Mouse (Mus musculus) CH12.LX (cell line): Measurements from ENCODE around the gene Podxl2. TPM values are rescaled to one million over a fixed set of nuclear protein-coding genes. Genes with fewer than 3 reads are reported as not detected.

Source experiments
- DNase-seq: peaks from one replicate; pipeline ENCODE4 v3.0.0-alpha.2; 2013; ENCODE audit errors: extremely low read depth
- H3K27ac ChIP-seq: 2 replicates; pipeline ENCODE4 v1.5.1; 2012; ENCODE audit warnings: low read depth, mild to moderate bottlenecking, control low read depth, moderate library complexity; ENCODE audit not compliant: insufficient read depth
- H3K27me3 ChIP-seq: replicated peaks from 2 replicates; pipeline ENCODE3; 2012; ENCODE audit warnings: inconsistent platforms
- H3K36me3 ChIP-seq, 2 experiments: replicated peaks in 1 of 2; 2 replicates each; pipeline versions ENCODE3 to v1.6.1; 2012; ENCODE audit warnings: inconsistent platforms in 1 of 2, low read length in 1 of 2, mild to moderate bottlenecking in 1 of 2, mixed read lengths in 1 of 2, moderate library complexity in 1 of 2; ENCODE audit not compliant: control insufficient read depth in 1 of 2, insufficient read depth in 1 of 2
- H3K4me1 ChIP-seq, 2 experiments: 2 replicates each; pipeline ENCODE4 v1.6.1; 2012; ENCODE audit warnings: inconsistent platforms in 1 of 2, moderate library complexity in 1 of 2; ENCODE audit not compliant: insufficient read depth in 2 of 2, control insufficient read depth in 1 of 2
- H3K4me2 ChIP-seq: 2 replicates; pipeline ENCODE4 v1.6.1; 2012; ENCODE audit warnings: low read depth, mild to moderate bottlenecking, control low read depth; ENCODE audit not compliant: poor library complexity, insufficient read depth, severe bottlenecking
- H3K4me3 ChIP-seq, 3 experiments: fragments of 150-350 bp in 1 of 3; sonication (generic) in 1 of 3; replicated peaks in 1 of 3; 2 replicates each; pipeline versions ENCODE3 to v1.5.1; 2011 to 2012; ENCODE audit warnings: low read depth in 2 of 3, low read length in 2 of 3, mild to moderate bottlenecking in 2 of 3, moderate library complexity in 2 of 3, control low read depth in 1 of 3, improper control_type of control experiment in 1 of 3, inconsistent platforms in 1 of 3, mixed read lengths in 1 of 3; ENCODE audit not compliant: poor library complexity in 1 of 3
- H3K79me2 ChIP-seq: replicated peaks from 2 replicates; pipeline ENCODE4 v1.6.1; 2012; ENCODE audit warnings: mild to moderate bottlenecking, moderate library complexity; ENCODE audit not compliant: control insufficient read depth, poor library complexity, insufficient read depth, severe bottlenecking; ENCODE audit errors: extremely low read depth
- H3K9ac ChIP-seq: 2 replicates; pipeline ENCODE4 v1.6.1; 2012; ENCODE audit warnings: low read depth, mild to moderate bottlenecking, control low read depth, moderate library complexity; ENCODE audit not compliant: insufficient read depth
- H3K9me3 ChIP-seq: replicated peaks from 2 replicates; pipeline ENCODE3; 2012; ENCODE audit warnings: low read length, inconsistent platforms, mixed read lengths
- BHLHE40 ChIP-seq: IDR thresholded peaks from 2 replicates; pipeline ENCODE4 v1.6.1; 2011; ENCODE audit warnings: mild to moderate bottlenecking, low read depth, low read length, improper control_type of control experiment
- CTCF ChIP-seq, 2 experiments: IDR thresholded peaks in 1 of 2; conservative IDR thresholded peaks in 1 of 2; 2 replicates each; pipeline ENCODE4 v1.5.1; 2011 to 2012; ENCODE audit warnings: low read depth in 2 of 2, low read length in 2 of 2, improper control_type of control experiment in 1 of 2, inconsistent platforms in 1 of 2, mild to moderate bottlenecking in 1 of 2, moderate library complexity in 1 of 2
- ELF1 ChIP-seq: IDR thresholded peaks from 2 replicates; pipeline ENCODE4 v1.6.1; 2014; ENCODE audit warnings: low read depth, mild to moderate bottlenecking, inconsistent platforms, low read length, improper control_type of control experiment
- HCFC1 ChIP-seq: IDR thresholded peaks from 2 replicates; pipeline ENCODE4 v1.6.1; 2012; ENCODE audit warnings: low read depth, mild to moderate bottlenecking, inconsistent platforms, low read length, improper control_type of control experiment
- IRF4 ChIP-seq: IDR thresholded peaks from 2 replicates; pipeline ENCODE4 v1.6.1; 2014; ENCODE audit warnings: low read depth, mild to moderate bottlenecking, inconsistent platforms, low read length, improper control_type of control experiment
- JUN ChIP-seq: IDR thresholded peaks from 2 replicates; pipeline ENCODE4 v1.6.1; 2011; ENCODE audit warnings: low read depth, mild to moderate bottlenecking, low read length, improper control_type of control experiment, moderate library complexity; ENCODE audit not compliant: insufficient read depth
- JUND ChIP-seq: conservative IDR thresholded peaks from 2 replicates; pipeline ENCODE4 v1.6.1; 2011; ENCODE audit warnings: low read depth, low read length, improper control_type of control experiment
- MAX ChIP-seq: IDR thresholded peaks from 2 replicates; pipeline ENCODE4 v1.6.1; 2011; ENCODE audit warnings: low read length, improper control_type of control experiment
- MEF2A ChIP-seq: IDR thresholded peaks from 2 replicates; pipeline ENCODE4 v1.6.1; 2014; ENCODE audit warnings: low read depth, mild to moderate bottlenecking, inconsistent platforms, low read length, improper control_type of control experiment, borderline replicate concordance
- MXI1 ChIP-seq: IDR thresholded peaks from 2 replicates; pipeline ENCODE4 v1.6.1; 2011; ENCODE audit warnings: mild to moderate bottlenecking, low read depth, low read length, improper control_type of control experiment
- MYC ChIP-seq: IDR thresholded peaks from 2 replicates; pipeline ENCODE4 v1.6.1; 2011; ENCODE audit warnings: low read depth, mild to moderate bottlenecking, improper control_type of control experiment, low read length
- NELFE ChIP-seq: IDR thresholded peaks from 2 replicates; pipeline ENCODE4 v1.6.1; 2011; ENCODE audit warnings: low read depth, low read length, improper control_type of control experiment
- NRF1 ChIP-seq: IDR thresholded peaks from 2 replicates; pipeline ENCODE4 v1.6.1; 2014; ENCODE audit warnings: low read depth, mild to moderate bottlenecking, inconsistent platforms, low read length, improper control_type of control experiment, moderate library complexity
- PAX5 ChIP-seq: IDR thresholded peaks from 2 replicates; pipeline ENCODE4 v1.6.1; 2012; ENCODE audit warnings: low read length, inconsistent platforms, mixed read lengths
- POLR2A ChIP-seq: IDR thresholded peaks from 2 replicates; pipeline ENCODE4 v1.6.1; 2011; ENCODE audit warnings: low read depth, mild to moderate bottlenecking, improper control_type of control experiment, low read length
- POLR2AphosphoS2 ChIP-seq: IDR thresholded peaks from 2 replicates; pipeline ENCODE4 v1.6.1; 2011; ENCODE audit warnings: low read depth, low read length, improper control_type of control experiment
- RAD21 ChIP-seq: IDR thresholded peaks from 2 replicates; pipeline ENCODE4 v1.6.1; 2011; ENCODE audit warnings: low read depth, mild to moderate bottlenecking, low read length, improper control_type of control experiment, moderate library complexity
- RCOR1 ChIP-seq: conservative IDR thresholded peaks from 2 replicates; pipeline ENCODE4 v1.6.1; 2012; ENCODE audit warnings: low read depth, mild to moderate bottlenecking, inconsistent platforms, low read length, improper control_type of control experiment
- SIN3A ChIP-seq: IDR thresholded peaks from 2 replicates; pipeline ENCODE4 v1.6.1; 2012; ENCODE audit warnings: low read length, improper control_type of control experiment, inconsistent platforms
- TBP ChIP-seq: conservative IDR thresholded peaks from 2 replicates; pipeline ENCODE4 v1.6.1; 2011; ENCODE audit warnings: low read depth, low read length, improper control_type of control experiment
- TCF12 ChIP-seq: IDR thresholded peaks from 2 replicates; pipeline ENCODE4 v1.6.1; 2014; ENCODE audit warnings: low read depth, mild to moderate bottlenecking, inconsistent platforms, low read length, improper control_type of control experiment
- USF1 ChIP-seq: IDR thresholded peaks from 2 replicates; pipeline ENCODE4 v1.6.1; 2014; ENCODE audit warnings: low read depth, mild to moderate bottlenecking, inconsistent platforms, low read length, improper control_type of control experiment
- ZC3H11A ChIP-seq: IDR thresholded peaks from 2 replicates; pipeline ENCODE4 v1.6.1; 2012; ENCODE audit warnings: low read depth, mild to moderate bottlenecking, inconsistent platforms, low read length, improper control_type of control experiment
- ZKSCAN1 ChIP-seq: IDR thresholded peaks from 2 replicates; pipeline ENCODE4 v1.6.1; 2012; ENCODE audit warnings: low read depth, inconsistent platforms, low read length, improper control_type of control experiment, borderline replicate concordance
- dilution Hi-C: fragments of 300-500 bp; cut with MboI; formaldehyde crosslinking; loops from 2 replicates; pipeline ENCODE4 v1.14.3; 2020; ENCODE audit warnings: low sequenced_read_pairs; ENCODE audit not compliant: extremely low pct_unique_long_range_greater_than_20kb, extremely low pct_ligation_motif_present
- in situ Hi-C: fragments of 300-500 bp; cut with MboI; formaldehyde crosslinking; loops from 3 replicates; pipeline ENCODE4 v1.14.3; 2019; ENCODE audit warnings: low sequenced_read_pairs, low pct_ligation_motif_present, low pct_unique_long_range_greater_than_20kb, mixed read lengths
- polyA plus RNA-seq: library from polyadenylated mRNA; unstranded; fragments of >175 nt; gene quantifications from 2 replicates; pipeline ENCODE4 v1.2.1, GENCODE M21; 2012; ENCODE audit warnings: low read depth; ENCODE audit not compliant: insufficient read length
- total RNA-seq, 2 experiments: library from RNA; depleted of rRNA; stranded (reverse); fragments of 300-350 nt in 1 of 2; fragments of >200 nt in 1 of 2; gene quantifications; 2 replicates each; pipeline ENCODE4 v1.2.3; 2012 to 2014

Podxl2 gene
- total and polyA plus RNA-seq, 3 experiments, result 0.79 to 0.93 (median 0.81) TPM

GRCm38 (mm10) chr6:88800191-88800590 is 74.7 kb downstream of the Podxl2 start:
- Histone ChIP-seq H3K9ac (no peak overlapping the region), H3K4me2 (no peak overlapping the region), H3K27me3 (no peaks in the 10 kb centered on the region), H3K36me3 (peaks cover 64 to 90% of the 10 kb centered on the region in 2 experiments), H3K4me3 (no peak overlapping the region), H3K9me3 (no peaks in the 10 kb centered on the region), H3K27ac (no peak overlapping the region), H3K79me2 (peaks cover 66% of the 10 kb centered on the region), H3K4me1 (peaks cover 0 to 23% of the 10 kb centered on the region in 2 experiments; a peak in 3 of 4 replicates)
- TF ChIP-seq JUN, result no peak
- TF ChIP-seq MXI1, result no peak
- no peak for TF ChIP-seq ZC3H11A
- TF ChIP-seq PAX5, result no peak
- no peak for TF ChIP-seq MYC
- TF ChIP-seq TCF12, result no peak
- TF ChIP-seq SIN3A, result no peak
- no peak for TF ChIP-seq BHLHE40
- TF ChIP-seq RCOR1, result no peak
- TF ChIP-seq POLR2AphosphoS2, result no peak
- no peak for TF ChIP-seq MEF2A
- no peak for TF ChIP-seq POLR2A
- TF ChIP-seq JUND, result no peak
- no peak for TF ChIP-seq RAD21
- TF ChIP-seq IRF4, result no peak
- TF ChIP-seq TBP, result no peak
- no peak for TF ChIP-seq NRF1
- no peak for TF ChIP-seq CTCF (conservative IDR thresholded peaks at IDR 0.05 in 1 of 2, IDR thresholded peaks at IDR 0.05 in 1 of 2; ENCODE audit: low read depth in 2 of 2, low read length in 2 of 2)
- TF ChIP-seq ZKSCAN1, result no peak
- no peak for DNase-seq
- in situ Hi-C loops (no loop called here), dilution Hi-C loops (no loop called here)

DNA sequence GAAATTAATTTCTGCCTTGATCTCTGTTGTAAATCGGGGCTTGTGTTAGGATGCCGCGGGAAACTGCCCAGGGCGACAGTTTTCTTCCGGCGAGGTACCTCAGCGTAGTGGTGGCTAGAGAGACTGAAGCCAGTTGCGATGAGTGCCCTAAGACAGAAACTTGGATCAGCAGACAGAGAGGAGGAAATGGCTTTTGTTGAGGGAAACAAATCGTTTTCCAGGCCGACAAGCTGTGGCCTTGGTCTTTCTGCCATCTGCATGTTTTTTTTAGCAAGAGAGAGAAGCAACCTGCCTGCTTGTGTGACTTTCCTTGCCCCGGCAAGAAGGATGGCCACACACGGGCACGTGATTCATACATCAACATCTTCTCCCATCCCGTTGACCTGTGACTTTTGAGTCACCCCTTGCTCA is 80.3 kb downstream of the Podxl2 start:
- dilution Hi-C loops, result no loop called here
- H3K4me3 ChIP-seq, result no peak overlapping the region
- no peak for TF ChIP-seq NRF1
- TF ChIP-seq USF1, result no peak
- TF ChIP-seq PAX5, result no peak
- no peak for TF ChIP-seq HCFC1
- no peak for TF ChIP-seq POLR2A
- no peak for TF ChIP-seq ELF1
- TF ChIP-seq NELFE, result no peak
- no peak for TF ChIP-seq MAX
- peaks cover 33 to 85% of the 10 kb centered on the region in 2 experiments for H3K36me3 ChIP-seq
- H3K27me3 ChIP-seq, result no peaks in the 10 kb centered on the region
- H3K27ac ChIP-seq, result no peak overlapping the region
- DNase-seq, result no peak
- H3K4me2 ChIP-seq, result no peak overlapping the region
- in situ Hi-C loops, result no loop called here
- no peak overlapping the region for H3K9ac ChIP-seq
- no peaks in the 10 kb centered on the region for H3K9me3 ChIP-seq
- H3K4me1 ChIP-seq, result peaks cover under 1 to 37% of the 10 kb centered on the region in 2 experiments; a peak in 3 of 4 replicates
- peaks cover 77% of the 10 kb centered on the region for H3K79me2 ChIP-seq
